Mouse (Mus musculus): ENCODE measurements at regions not wholly inside any gene's neighbourhood (a gene's known extent, or its start where the extent isn't known, plus 50 kb on each side); places are given as distances from the start of the nearest gene placed in this dataset.

DNA sequence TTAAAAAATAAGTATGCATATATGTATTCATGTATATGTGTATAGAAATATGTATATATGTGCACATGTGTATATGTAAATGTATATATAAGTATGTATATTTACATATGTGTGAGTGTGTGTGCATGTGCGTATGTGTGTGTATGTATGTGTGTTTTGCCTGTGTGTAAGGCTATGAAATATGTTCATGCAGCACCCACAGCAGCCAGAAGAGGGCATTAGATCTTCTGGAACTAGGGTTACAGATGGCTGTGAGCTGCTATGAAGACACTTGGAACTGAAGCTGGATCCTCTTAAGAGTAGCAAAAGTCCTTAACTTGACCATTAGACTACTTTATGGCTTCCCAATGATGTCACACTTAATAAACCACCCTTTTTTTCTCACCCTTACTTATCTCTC lies 166.2 kb upstream of the Nampt start:
- TF ChIP-seq CTCF (IDR thresholded peaks at IDR 0.05; ENCODE audit: insufficient read depth, low read length) (no peak), POLR2A (IDR thresholded peaks at IDR 0.05; ENCODE audit: borderline replicate concordance, extremely low read depth, low read depth, low read length) (no peak)

Data from lung, adult 2 months (tissue).